Mouse (Mus musculus) gastrocnemius, adult 18-20 months (tissue): ENCODE measurements around the gene Atoh1. TPM values are rescaled to one million over a fixed set of nuclear protein-coding genes. Genes with fewer than 3 reads are reported as not detected.

Experiments used
- DNase-seq: peaks from one replicate; pipeline ENCODE4 v3.0.0; 2021; ENCODE audit warnings: low spot score
- long read RNA-seq, 2 experiments: library from polyadenylated mRNA; stranded (forward); transcript quantifications; one replicate each; pipeline ENCODE4 v2.0.0; 2021
- total RNA-seq, 2 experiments: library from RNA; stranded (reverse); gene quantifications; 2 replicates each; pipeline ENCODE4 v1.2.3; 2021

Atoh1 gene
- total RNA-seq = not detected
- long read RNA-seq, experiment 1 = 0 reads
- long read RNA-seq, experiment 2 = 0 reads

GRCm38 (mm10) chr6:64728499-64729198 is at the start of gene Atoh1:
TSS of gene Atoh1 (plus strand) at chr6:64729125.
- DNase-seq = no peak

- no peak for DNase-seq
These were observed 45.0 kb upstream of the Atoh1 start for GRCm38 (mm10) chr6:64683974-64684373.

- DNase-seq = no peak
These were observed 44.0 kb upstream of the Atoh1 start for GRCm38 (mm10) chr6:64684973-64685372.

GRCm38 (mm10) chr6:64688181-64688944 is 40.6 kb upstream of the Atoh1 start:
- no peak for DNase-seq

- DNase-seq = no peak
These were observed 34.2 kb upstream of the Atoh1 start for GRCm38 (mm10) chr6:64694688-64695087.

GRCm38 (mm10) chr6:64703659-64704058 is 25.3 kb upstream of the Atoh1 start:
- no peak for DNase-seq

- DNase-seq = no peak
These were observed 1.0 kb upstream of the Atoh1 start for GRCm38 (mm10) chr6:64727751-64728403.

- no peak for DNase-seq
These were observed 496 bp downstream of the Atoh1 start for GRCm38 (mm10) chr6:64729231-64730011.

- DNase-seq = no peak
These were observed 1.1 kb downstream of the Atoh1 start for GRCm38 (mm10) chr6:64730030-64730429.

- DNase-seq = no peak
These were observed 1.6 kb downstream of the Atoh1 start for GRCm38 (mm10) chr6:64730506-64731020.

- DNase-seq = no peak
These were observed 2.2 kb downstream of the Atoh1 start for GRCm38 (mm10) chr6:64731126-64731525.

GRCm38 (mm10) chr6:64731621-64732320 is 2.8 kb downstream of the Atoh1 start:
- no peak for DNase-seq

GRCm38 (mm10) chr6:64733311-64733710 is 4.4 kb downstream of the Atoh1 start:
- DNase-seq = no peak

- DNase-seq = no peak
These were observed 5.8 kb downstream of the Atoh1 start for GRCm38 (mm10) chr6:64734441-64735320.

- no peak for DNase-seq
These were observed 7.4 kb downstream of the Atoh1 start for GRCm38 (mm10) chr6:64736317-64736716.

GRCm38 (mm10) chr6:64742915-64743489 is 14.1 kb downstream of the Atoh1 start:
- DNase-seq = no peak

GRCm38 (mm10) chr6:64754515-64754914 is 25.6 kb downstream of the Atoh1 start:
- no peak for DNase-seq

- no peak for DNase-seq
These were observed 35.0 kb downstream of the Atoh1 start for GRCm38 (mm10) chr6:64763901-64764300.

GRCm38 (mm10) chr6:64773430-64773829 is 44.5 kb downstream of the Atoh1 start:
- no peak for DNase-seq
